Mouse (Mus musculus): Measurements from ENCODE around the gene Crb3. TPM values are rescaled to one million over a fixed set of nuclear protein-coding genes. Genes with fewer than 3 reads are reported as not detected.

Gene Crb3
- polyA plus RNA-seq, 1 experiment from 2014 or later: 74.9 TPM

DNA sequence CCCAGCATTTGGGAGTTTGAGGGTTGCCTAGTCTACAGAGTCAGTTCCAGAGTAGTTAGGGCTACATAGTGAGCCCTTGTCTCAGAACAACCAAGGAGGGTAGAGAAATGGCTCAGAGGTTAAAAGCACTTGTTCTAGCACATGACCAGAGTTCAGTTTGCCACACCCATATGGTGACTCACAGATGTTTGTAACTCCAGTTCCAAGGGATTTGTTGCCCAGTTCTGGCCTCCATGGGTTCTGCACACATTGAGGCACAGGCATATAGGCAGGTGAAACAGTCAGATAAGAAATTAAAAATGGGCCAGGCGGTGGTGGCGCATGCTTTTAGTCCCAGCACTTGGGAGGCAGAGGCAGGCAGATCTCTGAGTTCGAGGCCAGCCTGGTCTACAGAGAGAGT lies 35.3 kb downstream of the Crb3 start:
- no peak for TF ChIP-seq CTCF (IDR thresholded peaks at IDR 0.05; ENCODE audit: low read depth)
- TF ChIP-seq EP300 (optimal IDR thresholded peaks at IDR 0.05): no peak
- H3K4me2 ChIP-seq (replicated peaks; ENCODE audit: low read depth): no peak overlapping the region
- no peak overlapping the region for H3K27ac ChIP-seq (replicated peaks)
- H3K4me1 ChIP-seq (replicated peaks; ENCODE audit: control insufficient read depth, insufficient read depth): no peaks in the 10 kb centered on the region
- no peaks in the 10 kb centered on the region for H3K9me3 ChIP-seq (ENCODE audit: control insufficient read depth, low read length)
- peak; percentile 36; the same call in 1 of the 2 replicates for ATAC-seq (ENCODE audit: low FRiP score, low TSS enrichment)
- H3K36me3 ChIP-seq (ENCODE audit: control insufficient read depth, insufficient read depth, low read length): no peaks in the 10 kb centered on the region
- H3K4me3 ChIP-seq (ENCODE audit: low read depth, low read length): no peak overlapping the region
- peak; percentile 32 for DNase-seq (ENCODE audit: low spot score)
- H3K9ac ChIP-seq (ENCODE audit: low read length): no peak overlapping the region
- 95% methylated on average over 3 of the region's 3 CpGs for WGBS
- H3K27me3 ChIP-seq (ENCODE audit: control insufficient read depth, insufficient read depth, low read length): no peaks in the 10 kb centered on the region

- H3K36me3 ChIP-seq (ENCODE audit: control insufficient read depth, insufficient read depth, low read length): no peaks in the 10 kb centered on the region
- H3K27me3 ChIP-seq (ENCODE audit: control insufficient read depth, insufficient read depth, low read length): no peaks in the 10 kb centered on the region
- no peaks in the 10 kb centered on the region for H3K4me1 ChIP-seq (replicated peaks; ENCODE audit: control insufficient read depth, insufficient read depth)
- peak; percentile 91 for ATAC-seq (ENCODE audit: low FRiP score, low TSS enrichment)
- H3K9me3 ChIP-seq (ENCODE audit: control insufficient read depth, low read length): no peaks in the 10 kb centered on the region
- H3K9ac ChIP-seq (ENCODE audit: low read length): no peak overlapping the region
- peak overlapping the region; percentile 26; the same call in 1 of the 2 replicates for H3K4me3 ChIP-seq (ENCODE audit: low read depth, low read length)
- peak; percentile 83 for DNase-seq (ENCODE audit: low spot score)
- no peak overlapping the region for H3K27ac ChIP-seq (replicated peaks)
- 1% methylated on average over 18 of the region's 19 CpGs for WGBS
- H3K4me2 ChIP-seq (replicated peaks; ENCODE audit: low read depth): peak overlapping the region; percentile 46
- TF ChIP-seq CTCF (IDR thresholded peaks at IDR 0.05; ENCODE audit: low read depth) (no peak), EP300 (optimal IDR thresholded peaks at IDR 0.05) (no peak)
These were observed 37.1 kb downstream of the Crb3 start for GRCm38 (mm10) chr17:57095855-57096622.

GRCm38 (mm10) chr17:57096623-57096920 lies 37.7 kb downstream of the Crb3 start:
- Histone ChIP-seq H3K36me3 (ENCODE audit: control insufficient read depth, insufficient read depth, low read length) (no peaks in the 10 kb centered on the region), H3K4me3 (ENCODE audit: low read depth, low read length) (peak overlapping the region; percentile 26; the same call in 1 of the 2 replicates), H3K27ac (replicated peaks) (no peak overlapping the region), H3K4me2 (replicated peaks; ENCODE audit: low read depth) (peak overlapping the region; percentile 46), H3K9ac (ENCODE audit: low read length) (no peak overlapping the region), H3K9me3 (ENCODE audit: control insufficient read depth, low read length) (no peaks in the 10 kb centered on the region), H3K27me3 (ENCODE audit: control insufficient read depth, insufficient read depth, low read length) (no peaks in the 10 kb centered on the region), H3K4me1 (replicated peaks; ENCODE audit: control insufficient read depth, insufficient read depth) (no peaks in the 10 kb centered on the region)
- no peak for TF ChIP-seq EP300 (optimal IDR thresholded peaks at IDR 0.05)
- peak; percentile 96 for TF ChIP-seq CTCF (IDR thresholded peaks at IDR 0.05; ENCODE audit: low read depth)
- DNase-seq (ENCODE audit: low spot score) (peak; percentile 84), ATAC-seq (ENCODE audit: low FRiP score, low TSS enrichment) (peak; percentile 61)
- 3% methylated on average over 11 of the region's 11 CpGs for WGBS

DNA sequence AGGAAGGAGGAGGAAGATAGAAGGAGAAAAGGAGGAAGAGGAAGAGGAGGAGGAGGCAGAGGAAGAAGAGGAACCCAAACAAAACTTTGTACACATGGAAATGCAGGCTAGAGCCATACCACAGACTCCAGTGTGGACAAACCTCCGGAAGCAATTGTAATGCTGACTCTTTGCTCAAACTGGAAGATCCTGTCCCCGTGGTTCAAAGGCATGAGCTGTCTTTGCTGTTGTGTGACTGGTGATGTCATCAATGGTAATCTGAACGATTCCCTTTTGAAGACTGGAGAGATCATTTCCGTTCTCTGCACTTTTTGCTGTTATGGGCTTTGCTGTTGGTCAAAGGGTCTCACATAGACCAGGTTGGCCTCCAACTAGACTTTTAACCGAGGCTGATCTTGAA lies 39.4 kb downstream of the Crb3 start:
- WGBS: 70% methylated on average over 5 of the region's 5 CpGs
- no peak for DNase-seq (ENCODE audit: low spot score)
- ATAC-seq (ENCODE audit: low FRiP score, low TSS enrichment): no peak
- H3K36me3 ChIP-seq (ENCODE audit: control insufficient read depth, insufficient read depth, low read length): no peaks in the 10 kb centered on the region
- no peak overlapping the region for H3K27ac ChIP-seq (replicated peaks)
- H3K9ac ChIP-seq (ENCODE audit: low read length): no peak overlapping the region
- no peaks in the 10 kb centered on the region for H3K4me1 ChIP-seq (replicated peaks; ENCODE audit: control insufficient read depth, insufficient read depth)
- H3K4me3 ChIP-seq (ENCODE audit: low read depth, low read length): no peak overlapping the region
- H3K9me3 ChIP-seq (ENCODE audit: control insufficient read depth, low read length): no peaks in the 10 kb centered on the region
- TF ChIP-seq EP300 (optimal IDR thresholded peaks at IDR 0.05) (no peak), CTCF (IDR thresholded peaks at IDR 0.05; ENCODE audit: low read depth) (no peak)
- H3K4me2 ChIP-seq (replicated peaks; ENCODE audit: low read depth): no peak overlapping the region
- no peaks in the 10 kb centered on the region for H3K27me3 ChIP-seq (ENCODE audit: control insufficient read depth, insufficient read depth, low read length)

DNA sequence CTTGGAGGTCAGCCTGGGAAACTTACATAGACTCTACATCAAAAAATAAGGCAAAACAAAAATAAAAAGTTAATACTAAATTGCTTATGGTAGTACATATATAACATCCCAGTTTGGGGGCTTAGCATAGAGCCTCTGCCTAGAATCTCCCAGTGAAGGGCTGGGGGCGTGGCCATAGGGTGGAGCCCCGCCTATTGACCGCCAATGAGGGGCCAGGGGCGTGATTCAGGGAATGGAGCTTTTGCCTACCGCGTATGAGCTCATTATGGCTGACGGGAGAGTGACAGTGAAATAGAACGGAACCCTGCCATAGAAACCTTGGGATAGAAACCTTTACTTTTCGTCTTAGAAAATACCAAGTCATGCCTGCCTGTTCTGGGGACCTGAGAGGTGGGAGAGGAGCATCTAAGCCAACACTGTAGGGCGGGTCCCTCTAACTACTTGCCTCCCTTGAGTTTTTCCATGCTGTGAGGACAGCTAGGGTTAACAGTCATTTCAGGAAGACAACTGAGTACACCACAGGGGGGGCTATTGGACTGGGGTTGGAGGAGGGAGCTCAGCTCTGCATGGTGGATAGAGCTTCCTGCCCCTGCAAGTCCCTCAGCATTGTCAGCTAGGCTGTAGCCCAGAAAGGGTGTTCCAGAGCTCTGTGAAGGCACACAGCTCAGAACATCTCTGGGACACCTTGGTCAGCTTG lies 40.9 kb downstream of the Crb3 start:
- Histone ChIP-seq H3K9me3 (ENCODE audit: control insufficient read depth, low read length) (no peaks in the 10 kb centered on the region), H3K4me3 (ENCODE audit: low read depth, low read length) (no peak overlapping the region), H3K4me2 (replicated peaks; ENCODE audit: low read depth) (no peak overlapping the region), H3K27me3 (ENCODE audit: control insufficient read depth, insufficient read depth, low read length) (no peaks in the 10 kb centered on the region), H3K9ac (ENCODE audit: low read length) (no peak overlapping the region), H3K27ac (replicated peaks) (no peak overlapping the region), H3K36me3 (ENCODE audit: control insufficient read depth, insufficient read depth, low read length) (no peaks in the 10 kb centered on the region), H3K4me1 (replicated peaks; ENCODE audit: control insufficient read depth, insufficient read depth) (no peaks in the 10 kb centered on the region)
- DNase-seq (ENCODE audit: low spot score) (no peak), ATAC-seq (ENCODE audit: low FRiP score, low TSS enrichment) (no peak)
- no peak for TF ChIP-seq EP300 (optimal IDR thresholded peaks at IDR 0.05)
- TF ChIP-seq CTCF (IDR thresholded peaks at IDR 0.05; ENCODE audit: low read depth): 0 out of 2 replicates have a peak, but pooled peaks have one; percentile 11
- WGBS: 11% methylated on average over 10 of the region's 10 CpGs

DNA sequence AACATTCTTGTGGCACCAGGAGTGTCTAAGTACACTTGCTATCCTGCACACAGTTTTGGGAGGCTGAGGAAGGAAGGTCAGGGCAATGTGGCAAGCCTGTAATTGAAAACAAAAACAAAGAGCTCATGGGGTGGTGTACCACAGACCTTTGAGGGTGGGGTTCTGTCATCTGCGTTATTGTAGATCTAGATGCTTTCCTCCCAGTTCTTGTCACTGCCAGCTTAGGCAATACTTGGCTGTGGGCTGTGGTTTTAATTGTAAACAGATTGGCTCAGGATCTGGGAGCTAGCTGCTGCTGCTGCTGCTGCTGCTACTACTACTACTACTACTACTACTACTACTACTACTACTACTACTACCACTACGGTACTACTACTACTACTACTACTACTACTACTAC lies 43.4 kb downstream of the Crb3 start:
- Histone ChIP-seq H3K4me1 (replicated peaks; ENCODE audit: control insufficient read depth, insufficient read depth) (no peaks in the 10 kb centered on the region), H3K27ac (replicated peaks) (no peak overlapping the region), H3K9ac (ENCODE audit: low read length) (no peak overlapping the region), H3K4me3 (ENCODE audit: low read depth, low read length) (no peak overlapping the region), H3K4me2 (replicated peaks; ENCODE audit: low read depth) (no peak overlapping the region), H3K36me3 (ENCODE audit: control insufficient read depth, insufficient read depth, low read length) (no peaks in the 10 kb centered on the region), H3K27me3 (ENCODE audit: control insufficient read depth, insufficient read depth, low read length) (no peaks in the 10 kb centered on the region), H3K9me3 (ENCODE audit: control insufficient read depth, low read length) (no peaks in the 10 kb centered on the region)
- no peak for DNase-seq (ENCODE audit: low spot score)
- WGBS: 86% methylated on average over 2 of the region's 2 CpGs
- no peak for ATAC-seq (ENCODE audit: low FRiP score, low TSS enrichment)
- TF ChIP-seq CTCF (IDR thresholded peaks at IDR 0.05; ENCODE audit: low read depth) (no peak), EP300 (optimal IDR thresholded peaks at IDR 0.05) (no peak)
